Mouse (Mus musculus) mesoderm, embryonic 11.5 days (tissue): ENCODE data around the gene Pigyl.
"Not testable (repeated sequence)": the region's sequence is repeated elsewhere in the genome, so short reads cannot be mapped to it uniquely, and the experiment has no call there.

ENCODE experiments used
- DNase-seq: peaks from one replicate; pipeline ENCODE4 v3.0.0-alpha.2; 2012; ENCODE audit warnings: low read depth, low spot score

Gene Pigyl

DNA sequence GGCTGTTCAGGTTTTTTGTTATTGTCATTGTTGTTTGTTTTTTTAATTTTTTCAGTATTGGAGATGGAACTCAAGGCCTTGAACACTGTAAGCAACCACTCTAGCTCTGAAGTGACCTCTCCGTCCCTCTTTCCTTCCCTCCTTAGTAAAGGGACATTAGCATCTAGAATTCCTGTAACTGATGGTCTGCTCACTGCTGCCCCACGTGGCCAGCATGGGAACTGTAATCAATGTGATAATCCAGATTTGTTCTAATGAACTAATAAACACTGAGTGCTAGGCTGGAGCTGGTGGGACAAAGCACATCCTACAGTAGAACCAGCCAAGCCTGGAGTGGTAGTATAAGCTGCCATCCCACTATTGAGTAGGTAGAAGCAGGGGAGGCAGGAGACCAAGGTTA is 18.2 kb upstream of the Pigyl start:
- no peak for DNase-seq

DNA sequence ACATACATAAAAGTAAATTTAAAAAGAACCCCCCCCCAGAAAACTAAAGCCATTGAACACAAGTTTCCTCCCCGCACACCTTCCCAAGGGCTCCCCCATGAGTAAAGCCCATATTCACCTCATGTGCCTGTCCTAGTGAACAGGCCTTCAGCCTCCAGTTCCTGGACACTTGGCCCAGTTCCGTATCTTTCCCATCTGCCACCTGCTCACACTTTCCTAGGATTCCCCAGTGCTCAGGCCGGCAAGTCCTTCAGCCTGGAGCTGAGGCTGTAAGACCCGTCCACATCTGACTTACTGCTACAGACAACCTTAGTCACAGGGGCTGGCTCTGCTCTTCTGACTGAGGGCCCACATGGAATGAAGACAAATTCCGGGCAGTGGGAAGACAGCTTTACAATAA is 16.9 kb upstream of the Pigyl start:
- no peak for DNase-seq

GRCm38 (mm10) chr9:22143108-22144037 is 13.3 kb upstream of the Pigyl start:
- peak; percentile 87 for DNase-seq

GRCm38 (mm10) chr9:22144304-22144965 is 12.2 kb upstream of the Pigyl start:
- no peak for DNase-seq

GRCm38 (mm10) chr9:22149426-22150248 is 7.0 kb upstream of the Pigyl start:
- no peak for DNase-seq

- DNase-seq: not testable (repeated sequence)
These were observed 6.4 kb upstream of the Pigyl start for GRCm38 (mm10) chr9:22150249-22150693.

DNA sequence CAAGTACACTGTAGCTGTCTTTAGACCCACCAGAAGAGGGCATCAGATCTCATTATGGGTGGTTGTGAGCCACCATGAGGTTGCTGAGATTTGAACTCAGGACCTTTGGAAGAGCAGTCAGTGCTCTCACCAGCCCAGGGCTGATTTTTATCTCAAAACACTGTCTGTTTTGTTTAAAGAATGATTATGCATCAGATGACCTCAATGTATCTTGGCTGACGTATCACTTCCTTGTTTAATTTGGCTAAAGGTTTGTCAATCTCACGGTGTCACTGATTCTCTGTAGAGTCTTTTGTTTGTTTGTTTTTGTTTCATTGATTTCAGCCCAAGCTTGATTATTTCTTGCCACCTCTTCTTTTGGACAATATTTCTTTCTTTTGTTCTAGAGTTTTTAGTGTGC is 5.7 kb upstream of the Pigyl start:
- no peak for DNase-seq

DNA sequence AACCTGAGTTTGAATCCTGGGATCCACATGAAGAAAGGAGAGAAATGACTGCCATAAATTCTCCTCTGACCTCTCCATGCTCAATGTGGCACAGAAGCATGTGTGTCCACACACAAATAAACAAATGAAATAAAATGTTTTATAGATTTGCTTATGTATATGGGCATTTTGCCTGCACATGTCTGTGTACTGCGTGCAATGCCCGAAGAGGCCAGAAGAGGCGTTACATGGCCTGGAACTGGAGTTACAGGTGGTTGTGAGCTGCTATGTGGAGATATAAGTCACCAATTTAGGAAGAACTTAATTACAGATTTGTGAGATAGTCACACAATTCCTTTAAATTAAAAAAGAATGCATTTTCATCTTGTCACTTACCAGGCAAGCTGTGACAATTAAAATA is 2.8 kb upstream of the Pigyl start:
- no peak for DNase-seq

GRCm38 (mm10) chr9:22155614-22156013 is 1.0 kb upstream of the Pigyl start:
- peak; percentile 84 for DNase-seq

- no peak for DNase-seq
These were observed 1.0 kb downstream of the Pigyl start for GRCm38 (mm10) chr9:22157516-22158265.

DNA sequence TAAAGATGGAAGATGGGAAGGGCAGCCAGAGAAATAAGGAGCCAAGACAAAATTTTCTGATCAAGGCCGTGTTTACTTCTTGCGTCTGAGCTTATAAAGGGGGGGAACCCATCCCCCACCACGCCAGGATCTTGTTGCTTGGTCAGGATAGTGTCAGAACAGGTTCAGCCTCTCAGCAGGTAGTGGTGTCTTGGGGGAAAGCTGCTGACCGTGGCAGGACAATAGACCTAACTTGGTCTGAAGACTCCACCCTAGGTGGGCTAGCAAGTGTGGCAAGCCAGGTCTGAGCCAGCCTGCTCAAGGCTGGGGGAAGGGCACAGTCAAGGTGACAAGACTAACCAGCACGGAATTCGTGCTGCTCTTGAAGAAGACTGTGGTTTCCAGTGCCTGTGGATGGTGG is 4.7 kb downstream of the Pigyl start:
- DNase-seq: no peak

- no peak for DNase-seq
These were observed 5.7 kb downstream of the Pigyl start for GRCm38 (mm10) chr9:22162305-22162704.

DNA sequence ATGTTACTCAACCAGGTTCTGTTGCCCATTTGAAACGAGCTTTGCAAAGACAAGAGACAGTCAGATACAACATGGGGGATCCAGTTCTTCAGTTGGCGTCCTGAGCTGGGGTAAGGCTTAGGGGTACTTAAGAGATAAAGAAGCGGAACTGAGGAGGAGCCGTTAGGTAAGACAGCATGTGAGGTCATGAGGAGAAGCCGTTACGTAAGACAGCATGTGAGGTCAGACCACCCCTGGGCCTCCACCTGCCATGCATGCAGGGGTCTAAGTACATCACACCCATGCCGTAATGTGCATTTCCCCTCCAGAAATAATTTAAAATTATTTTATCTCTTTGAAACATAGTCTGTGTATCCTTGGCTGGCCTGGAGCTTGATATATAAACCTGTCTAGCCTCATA is 6.3 kb downstream of the Pigyl start:
- DNase-seq: no peak

DNA sequence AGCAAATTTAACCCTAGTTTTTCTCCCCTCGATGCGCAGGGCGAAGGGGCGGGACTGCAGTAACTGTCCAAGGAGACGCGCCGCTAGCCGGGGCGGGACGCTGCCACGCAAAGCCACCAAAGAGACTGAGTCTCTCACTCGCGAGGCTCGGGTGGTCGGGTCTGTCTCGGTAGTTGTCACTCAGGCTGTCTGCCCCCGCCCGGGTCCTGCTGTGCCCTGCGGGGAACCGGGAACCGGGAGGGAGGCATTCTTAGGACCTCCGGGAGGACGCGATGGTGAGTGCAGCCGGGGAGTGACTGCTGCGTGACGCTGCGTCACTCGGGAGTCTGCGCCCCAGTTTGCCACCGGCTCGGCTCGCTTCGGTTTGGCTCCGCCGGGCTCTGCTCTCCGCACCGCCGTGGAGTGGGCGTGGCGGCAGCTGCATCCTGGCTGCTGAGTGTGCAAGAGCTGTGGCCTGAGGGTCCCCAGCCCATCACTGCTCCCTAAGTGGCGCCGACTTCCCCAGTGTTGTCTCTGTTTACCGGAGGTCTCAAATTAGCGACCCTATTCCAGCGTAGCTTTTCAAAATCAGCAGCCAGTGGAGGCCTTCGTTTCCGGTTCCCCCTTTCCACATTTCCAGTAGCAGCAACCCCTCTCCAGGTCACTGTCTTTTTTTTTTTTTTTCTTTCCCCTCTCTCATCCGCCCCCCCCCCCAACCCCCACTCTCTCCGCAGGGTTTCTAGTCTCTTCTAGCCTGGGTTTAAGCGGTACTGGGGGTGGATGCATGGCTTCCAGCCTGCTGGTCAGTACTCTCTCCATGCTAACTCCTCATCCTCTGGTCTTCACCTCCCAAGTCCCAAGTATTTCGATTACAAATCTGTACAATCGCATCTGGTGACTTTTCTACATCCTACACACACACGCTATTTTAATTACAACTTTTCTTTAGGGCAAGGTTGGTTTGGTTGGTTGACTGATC is 8.3 kb downstream of the Pigyl start:
- no peak for DNase-seq

DNA sequence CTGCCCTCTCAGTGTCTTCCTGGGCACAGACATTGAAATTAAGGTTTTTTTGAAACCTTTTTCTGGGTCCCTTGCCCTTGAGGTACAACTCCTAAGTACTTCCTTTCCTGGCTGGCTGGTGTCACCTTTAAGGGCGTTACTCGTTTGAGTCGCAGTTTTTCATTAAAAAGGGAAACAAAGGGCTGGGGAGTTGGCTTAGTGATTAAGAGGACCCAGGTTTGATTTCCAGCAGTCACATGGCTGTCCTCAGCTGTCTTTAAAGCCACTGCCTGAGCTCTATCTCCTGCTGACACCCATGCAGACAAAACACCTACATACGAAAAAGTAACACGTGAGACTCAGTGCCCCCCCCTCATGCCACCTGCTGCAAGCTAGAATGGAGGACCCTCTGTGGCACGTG is 9.3 kb downstream of the Pigyl start:
- DNase-seq: no peak

DNA sequence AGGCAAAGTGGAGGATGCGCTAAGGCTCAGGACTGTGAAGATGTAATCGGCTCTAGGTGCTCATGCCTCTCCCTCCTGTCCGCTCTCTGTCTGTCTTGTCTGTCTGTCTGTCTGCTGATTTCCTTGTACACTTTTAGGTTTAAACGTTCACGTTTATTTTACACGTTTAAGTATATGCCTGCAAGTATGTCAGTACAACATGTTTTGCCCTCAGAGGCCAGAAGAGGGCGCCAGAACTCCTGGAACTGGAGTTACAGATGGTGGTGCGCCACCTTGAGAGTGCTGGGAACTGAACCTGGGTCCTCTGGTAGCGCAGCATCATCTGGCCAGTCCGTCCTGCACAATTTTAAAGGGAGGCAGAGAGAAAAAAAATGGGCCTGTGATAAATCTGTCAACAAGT is 10.0 kb downstream of the Pigyl start:
- no peak for DNase-seq

DNA sequence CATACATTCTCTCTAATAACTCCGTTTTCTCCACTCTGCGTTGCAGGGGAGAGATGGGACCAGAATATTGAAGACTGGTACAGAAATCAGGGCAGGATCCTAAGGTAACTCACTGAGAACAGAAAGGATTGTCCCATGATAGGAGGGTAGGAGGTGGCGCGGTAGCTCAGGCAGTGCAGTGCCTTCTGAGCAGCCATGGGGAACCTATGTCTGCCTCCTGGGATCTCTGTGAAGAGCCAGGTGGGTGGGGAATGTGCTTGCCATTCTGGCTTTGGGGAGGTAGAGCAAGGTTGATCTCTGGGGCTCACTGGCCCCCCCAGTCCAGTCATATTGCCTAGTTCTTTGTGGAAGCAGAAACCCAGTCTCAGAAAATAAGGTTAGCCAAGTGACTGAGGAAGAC is 11.1 kb downstream of the Pigyl start:
- DNase-seq: no peak

GRCm38 (mm10) chr9:22169327-22169726 is 12.7 kb downstream of the Pigyl start:
- DNase-seq: no peak

- no peak for DNase-seq
These were observed 15.7 kb downstream of the Pigyl start for GRCm38 (mm10) chr9:22172318-22172717.

DNA sequence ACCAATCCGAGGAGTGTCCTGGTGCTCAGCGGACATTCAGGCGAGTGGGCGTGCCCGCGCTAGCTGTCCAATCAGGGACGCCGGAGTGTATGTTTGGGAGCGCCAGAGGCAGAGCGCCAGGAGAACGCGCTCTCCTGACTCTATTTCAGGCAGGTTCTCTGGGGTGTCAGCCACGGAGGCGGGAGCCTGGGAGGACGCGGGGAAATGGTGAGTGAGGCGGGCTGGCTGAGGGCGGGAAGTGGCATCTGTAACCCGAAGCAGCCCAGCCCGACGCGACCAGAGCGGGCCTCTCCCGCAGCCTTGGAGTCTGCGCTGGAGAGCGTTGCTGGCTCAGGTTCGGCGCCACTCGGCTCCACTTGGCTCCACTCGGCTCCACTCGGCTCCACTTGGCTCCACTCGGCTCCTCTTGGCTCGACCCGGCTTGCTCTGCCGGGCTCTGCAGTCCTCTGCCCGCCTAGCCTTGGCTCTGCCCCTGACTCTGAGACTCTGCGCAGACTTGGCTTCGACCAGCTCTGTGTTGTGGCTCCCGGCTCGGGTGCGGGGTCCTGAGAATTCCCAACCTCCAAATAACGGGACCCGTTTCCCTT is 31.5 kb downstream of the Pigyl start, which contains the start of gene Zfp872:
TSS of gene Zfp872 (plus strand) at position 66 of the 587 bp plus-strand sequence.
- DNase-seq: peak; percentile 63
